16 mouse cellular contexts compared by ENCODE assay signal in the genomic region with DNA sequence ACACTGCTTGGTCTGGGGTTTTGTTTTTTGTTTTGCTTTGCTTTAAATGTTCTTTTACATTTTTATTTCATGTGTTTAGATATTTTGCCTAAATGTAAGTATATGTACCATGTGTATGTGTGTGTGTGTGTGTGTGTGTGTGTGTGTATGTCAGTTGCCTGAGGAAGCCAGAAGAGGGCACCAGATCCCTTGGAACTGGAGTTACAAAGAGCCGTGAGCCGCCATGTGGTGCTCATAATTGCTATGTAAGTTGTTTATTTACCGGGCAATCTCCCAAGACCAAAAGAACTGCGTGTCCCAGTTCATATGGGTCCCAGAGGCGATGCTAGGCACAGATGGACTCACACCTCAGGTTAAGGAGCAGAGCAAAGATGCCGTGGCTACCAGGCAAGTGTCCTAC.
"Had no signal": no experiment of that assay in that cellular context is flagged by ENCODE, and none has a peak within 500 bp of the region (broad histone marks: within the 10 kb centered on the region; RNA-seq: fewer than 3 reads in every experiment).

No protein-coding gene starts in this region.

- H3K9ac ChIP-seq: liver, embryonic 15.5 days; liver, postnatal 0 days; lung, embryonic 15.5 days; midbrain, embryonic 13.5 days; midbrain, embryonic 15.5 days; neural tube, embryonic 12.5 days had no signal

- H3K4me1 ChIP-seq: liver, embryonic 15.5 days; lung, embryonic 15.5 days; midbrain, embryonic 15.5 days; neural tube, embryonic 12.5 days had no signal

- H3K27ac ChIP-seq: liver, embryonic 15.5 days; lung, embryonic 15.5 days; macrophage; midbrain, embryonic 13.5 days; midbrain, embryonic 15.5 days; neural tube, embryonic 12.5 days had no signal

- H3K4me3 ChIP-seq: liver, embryonic 15.5 days; lung, embryonic 15.5 days; midbrain, embryonic 13.5 days; midbrain, embryonic 15.5 days; neural tube, embryonic 12.5 days had no signal

- H3K36me3 ChIP-seq: liver, embryonic 15.5 days; lung, embryonic 15.5 days; midbrain, embryonic 13.5 days; midbrain, embryonic 15.5 days; neural tube, embryonic 12.5 days had no signal

- DNase-seq: liver, postnatal 0 days; lung, adult 2 months; lung, postnatal 14 days; lung, postnatal 36 days; right cerebral cortex, postnatal 25 days; right cerebral cortex, postnatal 4 days; spleen, adult 18-20 months; thymus, adult 18-20 months; thymus, postnatal 14 days; thymus, postnatal 36 days had no signal

- H3K9me3 ChIP-seq: liver, embryonic 15.5 days; lung, embryonic 15.5 days; midbrain, embryonic 13.5 days; midbrain, embryonic 15.5 days had no signal
